Mouse (Mus musculus) liver, embryonic 14.5 days (tissue): ENCODE results near the gene Mycbpap.

Source experiments
- CTCF ChIP-seq: IDR thresholded peaks from 2 replicates; pipeline ENCODE4 v1.5.1; 2016; ENCODE audit warnings: antibody characterized with exemption, low read depth, control low read depth
- EP300 ChIP-seq: IDR thresholded peaks from 2 replicates; pipeline ENCODE4 v1.6.1; 2016; ENCODE audit warnings: antibody characterized with exemption, low read depth

DNA sequence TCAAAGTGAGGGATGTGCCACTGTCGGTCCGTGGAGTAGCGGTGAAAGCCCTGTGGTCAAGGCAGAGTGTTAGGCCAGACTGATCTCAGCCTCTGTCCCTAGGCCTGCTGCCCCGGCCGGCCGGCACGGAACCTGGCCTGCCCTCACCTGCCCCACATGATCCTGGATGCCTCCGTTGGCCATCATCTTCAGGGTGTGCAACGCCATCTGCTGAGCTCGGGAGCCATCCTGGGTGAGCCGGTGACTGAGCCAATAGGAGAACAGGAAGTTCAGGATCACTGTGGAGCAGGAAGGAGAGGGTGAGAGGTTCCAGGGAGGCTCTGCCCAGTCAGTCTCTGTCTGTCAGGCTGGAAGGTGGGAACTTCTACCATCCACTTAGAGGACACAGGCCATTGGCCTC is 38.1 kb downstream of the Mycbpap start:
- TF ChIP-seq CTCF (no peak), EP300 (no peak)
